In genomic region chr15:62395377-62395776, GRCm38 (mm10) we compare ENCODE assay signal across 23 mouse cellular contexts.
"Had no signal": no experiment of that assay in that cellular context is flagged by ENCODE, and none has a peak within 500 bp of the region (broad histone marks: within the 10 kb centered on the region; RNA-seq: fewer than 3 reads in every experiment).

No protein-coding gene starts in this region.

- H3K4me3 ChIP-seq: heart, adult 2 months; heart, embryonic 13.5 days; heart, embryonic 15.5 days; hindbrain, embryonic 13.5 days; hindbrain, embryonic 15.5 days; layer of hippocampus, adult 2 months; left cerebral cortex, adult 2 months; limb, embryonic 13.5 days; limb, embryonic 15.5 days; liver, embryonic 13.5 days had no signal

- H3K27ac ChIP-seq: heart, adult 2 months; heart, embryonic 13.5 days; heart, embryonic 15.5 days; hindbrain, embryonic 13.5 days; hindbrain, embryonic 15.5 days; hindbrain, postnatal 0 days; layer of hippocampus, adult 2 months; left cerebral cortex, adult 2 months; limb, embryonic 13.5 days; limb, embryonic 15.5 days; liver, embryonic 13.5 days had no signal

- H3K27me3 ChIP-seq: heart, embryonic 13.5 days; heart, embryonic 15.5 days; hindbrain, embryonic 13.5 days; hindbrain, embryonic 15.5 days; limb, embryonic 13.5 days; limb, embryonic 15.5 days; liver, embryonic 13.5 days had no signal

- ATAC-seq: hindbrain, postnatal 0 days; intestine, embryonic 16.5 days had no signal

- H3K4me1 ChIP-seq: heart, embryonic 13.5 days; heart, embryonic 15.5 days; hindbrain, embryonic 13.5 days; hindbrain, embryonic 15.5 days; limb, embryonic 13.5 days; limb, embryonic 15.5 days; liver, embryonic 13.5 days had no signal

- DNase-seq: gastrocnemius, postnatal 14 days; gastrocnemius, postnatal 36 days; heart, adult 11 months; heart, adult 2 months; heart, postnatal 14 days; heart, postnatal 36 days; kidney, adult 11 months; kidney, adult 2 months; kidney, postnatal 10 days; kidney, postnatal 25 days; kidney, postnatal 4 days; left cerebral cortex, postnatal 4 days; liver, embryonic 13.5 days had no signal

- H3K36me3 ChIP-seq: heart, embryonic 13.5 days; heart, embryonic 15.5 days; hindbrain, embryonic 13.5 days; hindbrain, embryonic 15.5 days; limb, embryonic 13.5 days; limb, embryonic 15.5 days; liver, embryonic 13.5 days had no signal

- H3K9me3 ChIP-seq: heart, embryonic 15.5 days; hindbrain, embryonic 13.5 days; hindbrain, embryonic 15.5 days; limb, embryonic 13.5 days; limb, embryonic 15.5 days; liver, embryonic 13.5 days had no signal
